Mouse (Mus musculus) olfactory bulb, adult 2 months (tissue): ENCODE data around the gene Fscn3. TPM values are rescaled to one million over a fixed set of nuclear protein-coding genes. Genes with fewer than 3 reads are reported as not detected.

Experiments used
- H3K27ac ChIP-seq: fragments of 200-500 bp; 2 replicates; pipeline ENCODE4 v1.5.1; 2012; ENCODE audit warnings: low read depth, low read length; ENCODE audit not compliant: insufficient read depth
- H3K4me1 ChIP-seq: fragments of 200-500 bp; 2 replicates; pipeline ENCODE4 v1.6.1; 2012; ENCODE audit warnings: low read length; ENCODE audit not compliant: control insufficient read depth, insufficient read depth
- H3K4me3 ChIP-seq: fragments of 200-500 bp; 2 replicates; pipeline ENCODE4 v1.5.1; 2012; ENCODE audit warnings: mild to moderate bottlenecking, low read depth, low read length, moderate library complexity; ENCODE audit not compliant: insufficient read depth
- CTCF ChIP-seq: fragments of 200-500 bp; IDR thresholded peaks from 2 replicates; pipeline ENCODE4 v1.5.1; 2012; ENCODE audit warnings: low read depth, mild to moderate bottlenecking, low read length, moderate library complexity; ENCODE audit not compliant: insufficient read depth
- POLR2A ChIP-seq: fragments of 200-500 bp; IDR thresholded peaks from 2 replicates; pipeline ENCODE4 v1.6.1; 2012; ENCODE audit warnings: mild to moderate bottlenecking, low read depth, low read length, moderate library complexity; ENCODE audit not compliant: insufficient read depth
- WGBS: fragments of 180-500 bp; shearing (Covaris S2); methylation state at CpG from one replicate; pipeline ENCODE4 v1.1.7; 2018; 5-methylcytosine and 5-hydroxymethylcytosine counted together
- polyA plus RNA-seq: library from polyadenylated mRNA; stranded (reverse); fragments of >200 nt; gene quantifications from 2 replicates; pipeline ENCODE4 v1.2.4, GENCODE M21; 2012; ENCODE audit warnings: low replicate concordance; ENCODE audit not compliant: missing spikeins, insufficient read depth, insufficient read length

Fscn3 gene
- polyA plus RNA-seq, 1 experiment = not detected

- no peak overlapping the region; the same call in 1 of the 2 replicates for H3K27ac ChIP-seq
- 67% methylated on average over 15 of the region's 15 CpGs for WGBS
- no peak for TF ChIP-seq CTCF
- H3K4me1 ChIP-seq = peaks cover 37% of the 10 kb centered on the region
- no peak overlapping the region for H3K4me3 ChIP-seq
These were observed 4.8 kb upstream of the Fscn3 start for GRCm38 (mm10) chr6:28422651-28423290.

- Histone ChIP-seq H3K4me3 (peak within 1 kb of the TSS; percentile 97), H3K4me1 (peaks cover 32% of the 10 kb centered on the region), H3K27ac (peak within 1 kb of the TSS; percentile 3; the same call in 1 of the 2 replicates)
- TF ChIP-seq POLR2A (no peak), CTCF (no peak)
- 1% methylated on average over 40 of the region's 42 CpGs for WGBS
These were observed 4.3 kb upstream of the Fscn3 start, which contains the start of gene Arf5 for GRCm38 (mm10) chr6:28423313-28423712. Arf5 (plus strand) TSS chr6:28423560.

GRCm38 (mm10) chr6:28423767-28424695 lies 3.6 kb upstream of the Fscn3 start:
- 9% methylated on average over 42 of the region's 46 CpGs for WGBS
- TF ChIP-seq CTCF (no peak), POLR2A (no peak)
- Histone ChIP-seq H3K27ac (0 out of 2 replicates have a peak overlapping the region, but pooled peaks have one; percentile 3), H3K4me3 (peak overlapping the region; percentile 97), H3K4me1 (peaks cover 25% of the 10 kb centered on the region)

- 64% methylated on average over 6 of the region's 6 CpGs for WGBS
- Histone ChIP-seq H3K4me3 (no peak overlapping the region), H3K4me1 (peaks cover 23% of the 10 kb centered on the region), H3K27ac (no peak overlapping the region)
- TF ChIP-seq CTCF (no peak), POLR2A (no peak)
These were observed 2.6 kb upstream of the Fscn3 start for GRCm38 (mm10) chr6:28425019-28425418.

- TF ChIP-seq CTCF = no peak
- TF ChIP-seq POLR2A = no peak
- 88% methylated on average over 3 of the region's 3 CpGs for WGBS
- Histone ChIP-seq H3K4me1 (peaks cover 14% of the 10 kb centered on the region), H3K27ac (no peak within 1 kb of the TSS), H3K4me3 (no peak within 1 kb of the TSS)
These were observed 701 bp downstream of the Fscn3 start, which contains the start of gene Gcc1 for GRCm38 (mm10) chr6:28428290-28428689. Gcc1 (minus strand) TSS chr6:28428390.

- TF ChIP-seq POLR2A (no peak), CTCF (no peak)
- peaks cover 6% of the 10 kb centered on the region for H3K4me1 ChIP-seq
- no peak overlapping the region for H3K27ac ChIP-seq
- WGBS = 90% methylated on average over 11 of the region's 11 CpGs
- H3K4me3 ChIP-seq = no peak overlapping the region
These were observed 2.3 kb downstream of the Fscn3 start for GRCm38 (mm10) chr6:28429870-28430269.

- no peak overlapping the region for H3K27ac ChIP-seq
- no peaks in the 10 kb centered on the region for H3K4me1 ChIP-seq
- TF ChIP-seq POLR2A (no peak), CTCF (no peak)
- H3K4me3 ChIP-seq = no peak overlapping the region
- 81% methylated on average over 10 of the region's 10 CpGs for WGBS
These were observed 3.4 kb downstream of the Fscn3 start for GRCm38 (mm10) chr6:28430795-28431537.

- WGBS = 86% methylated on average over 6 of the region's 6 CpGs
- Histone ChIP-seq H3K4me3 (no peak overlapping the region), H3K27ac (no peak overlapping the region), H3K4me1 (no peaks in the 10 kb centered on the region)
- TF ChIP-seq CTCF = no peak
- TF ChIP-seq POLR2A = no peak
These were observed 3.9 kb downstream of the Fscn3 start for GRCm38 (mm10) chr6:28431538-28431855.
